Mouse (Mus musculus) lung, embryonic 14.5 days (tissue): ENCODE data around the gene Upk2. TPM values are rescaled to one million over a fixed set of nuclear protein-coding genes. Genes with fewer than 3 reads are reported as not detected.
A peak's percentile ranks its signal among the peaks of the same experiment; 100 is the strongest.
"Not testable (repeated sequence)": the region's sequence is repeated elsewhere in the genome, so short reads cannot be mapped to it uniquely, and the experiment has no call there.

Experiments used
- ATAC-seq: fragments of 200-750 bp; cut with Nextera tagmentation; 2 replicates; pipeline ENCODE4 v1.8.0; 2017; ENCODE audit warnings: mild to moderate bottlenecking, moderate TSS enrichment, moderate library complexity; ENCODE audit not compliant: insufficient read depth
- DNase-seq: peaks from one replicate; pipeline ENCODE4 v3.0.0-alpha.2; 2015
- H3K27ac ChIP-seq: fragments of 300-500 bp; sonication (generic); 2 replicates; pipeline ENCODE4 v1.5.1; 2014; ENCODE audit warnings: low read depth, mild to moderate bottlenecking, moderate library complexity
- H3K27me3 ChIP-seq: fragments of 300-500 bp; sonication (generic); 2 replicates; pipeline ENCODE4 v1.6.1; 2014; ENCODE audit warnings: low read length, control low read depth; ENCODE audit not compliant: insufficient read depth
- H3K36me3 ChIP-seq: fragments of 300-500 bp; sonication (generic); 2 replicates; pipeline ENCODE4 v1.6.1; 2014; ENCODE audit warnings: control low read depth; ENCODE audit not compliant: insufficient read depth
- H3K4me1 ChIP-seq: fragments of 300-500 bp; sonication (generic); 2 replicates; pipeline ENCODE4 v1.6.1; 2014; ENCODE audit warnings: antibody characterized with exemption, control low read depth; ENCODE audit not compliant: insufficient read depth
- H3K4me2 ChIP-seq: fragments of 300-500 bp; sonication (generic); 2 replicates; pipeline ENCODE4 v1.6.1; 2014; ENCODE audit warnings: mild to moderate bottlenecking
- H3K4me3 ChIP-seq: fragments of 300-500 bp; sonication (generic); 2 replicates; pipeline ENCODE4 v1.5.1; 2014; ENCODE audit warnings: low read depth, low read length
- H3K9ac ChIP-seq: fragments of 300-500 bp; sonication (generic); 2 replicates; pipeline ENCODE4 v1.6.1; 2014
- H3K9me3 ChIP-seq: fragments of 300-500 bp; sonication (generic); 2 replicates; pipeline ENCODE4 v1.6.1; 2016; ENCODE audit warnings: low read depth, low read length, control low read depth
- CTCF ChIP-seq: IDR thresholded peaks from 2 replicates; pipeline ENCODE4 v1.5.1; 2016; ENCODE audit warnings: antibody characterized with exemption, low read depth
- WGBS: fragments of 180-500 bp; shearing (Covaris S2); extraction: QIAGEN DNeasy Blood & Tissue Kit; methylation state at CpG from one replicate; pipeline ENCODE4 v1.1.7; 2014; 5-methylcytosine and 5-hydroxymethylcytosine counted together
- polyA plus RNA-seq: library from polyadenylated mRNA; unstranded; fragments of >200 nt; fragmentation: Nextera tagmentation; extraction: Ambion mirVana; gene quantifications from 2 replicates; pipeline ENCODE4 v1.2.1, GENCODE M21; 2014

Gene Upk2
- polyA plus RNA-seq, 1 experiment from 2014 or later: 0.39 TPM

GRCm38 (mm10) chr9:44468224-44468623 lies 13.4 kb upstream of the Upk2 start:
- Histone ChIP-seq H3K27ac (no peak overlapping the region), H3K9ac (no peak overlapping the region), H3K4me2 (no peak overlapping the region), H3K27me3 (no peaks in the 10 kb centered on the region), H3K36me3 (no peaks in the 10 kb centered on the region), H3K9me3 (no peaks in the 10 kb centered on the region), H3K4me1 (no peaks in the 10 kb centered on the region), H3K4me3 (no peak overlapping the region)
- ATAC-seq: no peak
- no peak for TF ChIP-seq CTCF
- 49% methylated on average over 7 of the region's 7 CpGs for WGBS
- DNase-seq: no peak

GRCm38 (mm10) chr9:44461950-44462349 lies 7.2 kb upstream of the Upk2 start:
- DNase-seq (peak; percentile 5), ATAC-seq (no peak)
- 0 out of 2 replicates have a peak, but pooled peaks cover 2% of the 10 kb centered on the region for H3K27me3 ChIP-seq
- WGBS: 64% methylated on average over 5 of the region's 5 CpGs
- no peak for TF ChIP-seq CTCF
- H3K4me2 ChIP-seq: no peak overlapping the region
- no peaks in the 10 kb centered on the region for H3K36me3 ChIP-seq
- H3K4me3 ChIP-seq: no peak overlapping the region
- no peaks in the 10 kb centered on the region for H3K4me1 ChIP-seq
- H3K27ac ChIP-seq: no peak overlapping the region
- H3K9ac ChIP-seq: no peak overlapping the region
- H3K9me3 ChIP-seq: no peaks in the 10 kb centered on the region

- Histone ChIP-seq H3K36me3 (no peaks in the 10 kb centered on the region), H3K4me1 (no peaks in the 10 kb centered on the region), H3K4me2 (no peak overlapping the region), H3K27me3 (0 out of 2 replicates have a peak, but pooled peaks cover 5% of the 10 kb centered on the region), H3K4me3 (no peak overlapping the region), H3K27ac (no peak overlapping the region), H3K9me3 (no peaks in the 10 kb centered on the region), H3K9ac (no peak overlapping the region)
- ATAC-seq: no peak
- DNase-seq: peak; percentile 51
- no peak for TF ChIP-seq CTCF
- WGBS: 6% methylated on average over 11 of the region's 11 CpGs
Observed at GRCm38 (mm10) chr9:44457035-44457742, 2.4 kb upstream of the Upk2 start.

GRCm38 (mm10) chr9:44454132-44454890 lies 465 bp downstream of the Upk2 start:
- 5% methylated on average over 14 of the region's 14 CpGs for WGBS
- peak; percentile 94 for TF ChIP-seq CTCF
- Histone ChIP-seq H3K4me2 (peak overlapping the region; percentile 1; the same call in 1 of the 2 replicates), H3K27ac (no peak overlapping the region), H3K36me3 (no peaks in the 10 kb centered on the region), H3K4me1 (no peaks in the 10 kb centered on the region), H3K9ac (no peak overlapping the region), H3K9me3 (no peaks in the 10 kb centered on the region), H3K4me3 (no peak overlapping the region; the same call in 1 of the 2 replicates), H3K27me3 (0 out of 2 replicates have a peak, but pooled peaks cover 5% of the 10 kb centered on the region)
- ATAC-seq: peak; percentile 93
- peak; percentile 92 for DNase-seq

- peak; percentile 13 for DNase-seq
- TF ChIP-seq CTCF: peak; percentile 43
- Histone ChIP-seq H3K9me3 (no peaks in the 10 kb centered on the region), H3K4me3 (no peak overlapping the region), H3K4me1 (no peaks in the 10 kb centered on the region), H3K27ac (no peak overlapping the region), H3K9ac (no peak overlapping the region), H3K36me3 (no peaks in the 10 kb centered on the region), H3K4me2 (no peak overlapping the region), H3K27me3 (0 out of 2 replicates have a peak, but pooled peaks cover 3% of the 10 kb centered on the region)
- ATAC-seq: no peak
Observed at GRCm38 (mm10) chr9:44450387-44450786, 4.4 kb downstream of the Upk2 start.

GRCm38 (mm10) chr9:44444402-44445025 lies 10.3 kb downstream of the Upk2 start:
- H3K9me3 ChIP-seq, DNase-seq, H3K4me1 ChIP-seq, H3K27me3 ChIP-seq, H3K4me3 ChIP-seq, H3K27ac ChIP-seq, H3K9ac ChIP-seq, H3K4me2 ChIP-seq, H3K36me3 ChIP-seq, ATAC-seq: not testable (repeated sequence)
- 73% methylated on average over 7 of the region's 7 CpGs for WGBS

GRCm38 (mm10) chr9:44440961-44441360 lies 13.8 kb downstream of the Upk2 start, which contains the start of gene Foxr1:
Gene Foxr1 (minus strand): TSS chr9:44441136.
- H3K9ac ChIP-seq: no peak within 1 kb of the TSS
- TF ChIP-seq CTCF: no peak
- H3K27ac ChIP-seq: no peak within 1 kb of the TSS
- H3K9me3 ChIP-seq: no peaks in the 10 kb centered on the region
- no peak within 1 kb of the TSS for H3K4me2 ChIP-seq
- ATAC-seq: no peak
- 60% methylated on average over 19 of the region's 19 CpGs for WGBS
- H3K36me3 ChIP-seq: no peaks in the 10 kb centered on the region
- H3K4me1 ChIP-seq: no peaks in the 10 kb centered on the region
- H3K4me3 ChIP-seq: no peak within 1 kb of the TSS
- no peak for DNase-seq
- no peaks in the 10 kb centered on the region for H3K27me3 ChIP-seq
